Mouse (Mus musculus): Measurements from ENCODE around the gene Muc3a.

Muc3a gene

DNA sequence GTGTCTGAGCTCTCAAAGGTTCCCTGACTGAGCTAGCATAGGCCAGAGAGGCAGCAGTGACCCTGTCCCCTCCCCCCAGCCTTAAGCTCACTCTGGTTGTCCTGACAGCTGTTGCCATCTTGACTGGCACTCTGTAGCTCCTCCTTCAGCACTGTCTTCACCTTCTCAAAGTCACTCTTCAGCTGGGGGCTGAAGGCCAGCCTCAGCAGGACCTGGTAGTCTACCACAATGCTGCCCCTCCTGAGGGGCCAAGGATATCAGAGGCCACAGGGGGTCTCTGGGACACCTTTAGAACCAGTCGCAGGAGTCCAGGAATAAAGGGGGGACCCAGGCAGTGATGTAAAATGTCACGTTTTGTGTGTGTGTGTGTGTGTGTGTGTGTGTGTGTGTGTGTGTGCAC, at the start of gene Muc3a:
TSS of gene Muc3a (minus strand) at position 101 of the 400 bp plus-strand sequence.
- DNase-seq (ENCODE audit: low spot score), result no peak

- DNase-seq (ENCODE audit: low spot score), result no peak
These were observed 917 bp downstream of the Muc3a start for GRCm38 (mm10) chr5:137211114-137211829.

DNA sequence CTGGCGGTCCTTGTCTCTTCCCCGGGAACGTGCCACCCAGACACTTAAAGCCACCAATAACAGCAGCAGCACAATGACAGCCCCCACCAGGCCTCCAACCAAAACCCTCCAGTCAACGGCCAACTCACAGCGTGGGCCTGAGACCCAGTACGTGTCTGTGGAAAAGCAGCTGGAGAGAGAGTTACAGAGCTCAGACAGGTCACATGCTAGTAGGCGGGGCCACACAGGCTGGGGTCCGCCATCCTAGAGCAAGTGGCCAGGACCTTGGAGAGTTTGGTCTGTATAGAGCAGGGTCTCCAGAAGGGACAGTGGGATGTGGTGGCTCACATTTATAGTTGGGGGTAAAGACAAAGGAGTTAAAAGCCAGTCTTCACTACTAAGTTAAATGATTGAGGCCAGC, 1.5 kb downstream of the Muc3a start:
- no peak for DNase-seq (ENCODE audit: low spot score)

DNA sequence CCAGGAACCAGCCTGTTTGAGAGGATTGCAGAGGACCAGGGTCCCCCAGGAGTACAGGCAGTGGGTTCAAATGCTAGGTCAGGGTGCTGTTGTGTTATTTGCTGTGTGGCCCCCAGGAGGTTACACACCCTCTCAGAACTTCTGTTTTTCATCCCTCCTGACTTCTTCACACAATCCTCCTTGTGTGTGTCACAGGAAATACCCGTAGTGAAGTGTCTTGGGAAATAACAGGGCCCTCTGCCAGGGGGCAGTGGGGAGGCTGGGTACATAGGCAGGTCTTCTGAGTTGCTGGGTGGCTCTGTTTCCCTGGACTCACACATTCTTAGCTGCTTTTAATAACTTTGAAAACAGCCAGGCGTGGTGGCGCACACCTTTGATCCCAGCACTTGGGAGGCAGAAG, 6.9 kb downstream of the Muc3a start:
- no peak for DNase-seq (ENCODE audit: low spot score)

DNA sequence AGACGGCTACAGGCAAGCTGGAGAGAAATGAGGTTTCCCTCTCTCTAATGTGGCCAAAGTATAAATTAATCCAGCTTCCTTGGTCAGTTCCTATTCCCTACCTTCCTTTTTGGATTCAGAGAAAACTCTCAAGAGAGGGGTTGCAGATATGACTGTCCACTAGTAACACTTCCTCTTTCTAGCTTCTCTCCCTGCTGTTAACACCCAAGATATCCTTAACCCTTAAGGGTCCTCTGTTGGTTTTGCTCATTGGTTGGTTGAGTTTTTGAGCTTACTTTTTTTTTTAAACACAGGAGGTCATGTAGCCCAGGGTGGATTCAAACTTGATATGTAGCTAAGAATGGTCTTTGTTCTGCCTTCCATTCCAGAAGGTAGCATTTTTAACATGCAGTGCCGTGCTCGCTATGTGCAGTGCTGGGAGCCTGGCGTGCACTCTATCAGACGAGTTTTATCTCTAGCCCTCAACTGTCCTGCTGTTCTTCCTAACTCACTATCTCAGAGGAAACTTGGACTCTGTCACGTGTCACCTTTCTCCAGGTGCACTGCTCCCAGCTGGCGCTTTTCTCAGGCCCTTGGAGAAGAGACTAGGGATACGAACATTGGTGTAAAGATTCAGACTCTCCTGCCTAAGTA, 17.6 kb downstream of the Muc3a start:
- DNase-seq (ENCODE audit: low spot score), result no peak

DNA sequence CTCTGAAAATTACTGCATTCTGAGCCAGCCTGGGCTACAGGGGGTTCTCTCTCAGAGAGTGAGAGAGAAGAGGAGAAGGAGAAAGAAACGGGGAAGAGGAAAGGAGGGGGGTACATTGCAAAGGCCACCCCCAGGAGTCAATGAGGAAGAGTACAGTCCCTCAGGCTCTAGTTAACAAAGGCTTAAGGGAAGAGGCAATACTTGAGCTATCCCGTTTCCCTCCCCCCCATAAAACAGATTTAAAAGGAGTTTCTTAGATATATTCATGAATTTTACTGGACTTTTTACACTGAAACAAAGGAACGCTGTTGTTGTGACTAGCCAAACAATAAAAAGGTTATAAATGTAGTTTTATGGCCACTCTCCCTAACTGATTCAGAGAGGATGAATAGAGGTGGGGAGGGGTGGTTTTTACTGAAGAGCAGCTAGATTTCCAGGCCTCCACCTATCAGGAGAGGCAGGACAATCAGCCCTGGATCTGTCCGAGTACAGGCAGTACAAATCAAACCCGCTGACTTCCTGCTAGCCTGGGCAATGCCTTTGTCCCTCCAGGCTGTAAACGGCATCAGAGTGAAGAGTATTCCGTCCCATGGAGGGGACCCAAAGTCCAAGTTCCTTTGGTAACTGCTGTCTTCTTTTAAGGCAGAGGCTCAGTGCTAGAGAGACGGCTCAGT, 18.8 kb downstream of the Muc3a start:
- DNase-seq (ENCODE audit: low spot score), result no peak

DNA sequence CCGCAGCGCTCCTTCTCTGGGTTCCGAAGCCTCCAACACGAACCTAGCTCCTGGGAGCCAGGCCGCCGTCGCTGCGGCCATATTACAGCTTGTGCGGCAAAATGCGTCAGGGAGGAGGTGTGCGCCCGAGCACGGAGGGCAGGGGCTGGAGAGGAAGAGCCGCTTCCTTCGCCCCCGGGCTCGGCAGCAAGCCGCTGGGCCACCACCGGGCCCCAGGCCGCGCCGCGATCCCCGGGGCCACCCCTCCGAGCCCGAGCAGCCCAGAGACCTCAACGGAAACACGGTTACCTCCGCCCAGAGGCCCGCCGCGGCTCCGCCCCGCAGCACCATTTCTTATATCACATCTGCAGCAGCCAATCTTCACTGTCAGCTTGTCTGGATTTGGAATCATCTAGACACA, 22.9 kb downstream of the Muc3a start:
- no peak for DNase-seq (ENCODE audit: low spot score)

DNA sequence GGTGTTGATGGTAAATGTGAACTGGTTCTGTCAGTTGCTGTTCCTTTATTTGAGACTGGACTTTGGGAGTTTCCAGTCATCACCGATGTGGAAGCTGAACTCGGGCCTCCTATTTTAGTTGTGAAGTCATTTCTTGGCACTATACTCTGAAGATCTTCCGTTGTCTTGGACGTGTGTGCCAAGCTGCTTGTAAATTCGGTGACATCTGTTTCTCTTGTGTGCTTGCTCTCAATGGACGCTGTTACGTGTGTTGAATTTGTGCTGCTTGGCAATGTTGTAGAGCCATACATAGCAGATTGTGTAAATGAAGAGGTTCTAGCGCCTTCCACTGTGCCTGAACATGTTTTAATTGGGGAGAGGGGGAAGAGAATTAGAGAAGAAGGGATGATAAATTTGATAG, 26.8 kb downstream of the Muc3a start:
- no peak for DNase-seq (ENCODE audit: low spot score)

GRCm38 (mm10) chr5:137179646-137180374, 32.4 kb downstream of the Muc3a start:
- no peak for DNase-seq (ENCODE audit: low spot score)

- no peak for DNase-seq (ENCODE audit: low spot score)
These were observed 38.2 kb downstream of the Muc3a start for GRCm38 (mm10) chr5:137173967-137174366.

DNA sequence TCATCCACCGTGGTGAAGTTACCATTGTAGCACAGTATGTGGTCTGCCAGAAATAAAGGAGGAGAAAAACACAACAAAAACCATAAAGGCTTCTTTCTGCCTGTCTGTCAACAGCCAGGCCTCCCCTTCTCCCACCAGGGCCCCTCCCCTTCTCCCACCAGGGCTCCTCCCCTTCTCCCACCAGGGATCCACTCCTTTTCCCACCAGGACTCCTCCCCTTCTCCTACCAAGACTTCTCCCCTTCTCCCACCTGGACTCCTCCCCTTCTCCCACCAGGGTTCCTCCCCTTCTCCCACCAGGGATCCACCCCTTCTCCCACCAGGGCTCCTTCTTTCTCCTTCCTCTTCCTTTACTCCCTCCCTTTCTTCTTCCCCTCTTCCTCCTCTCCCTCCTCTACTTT, 39.6 kb downstream of the Muc3a start:
- DNase-seq (ENCODE audit: low spot score), result no peak

DNA sequence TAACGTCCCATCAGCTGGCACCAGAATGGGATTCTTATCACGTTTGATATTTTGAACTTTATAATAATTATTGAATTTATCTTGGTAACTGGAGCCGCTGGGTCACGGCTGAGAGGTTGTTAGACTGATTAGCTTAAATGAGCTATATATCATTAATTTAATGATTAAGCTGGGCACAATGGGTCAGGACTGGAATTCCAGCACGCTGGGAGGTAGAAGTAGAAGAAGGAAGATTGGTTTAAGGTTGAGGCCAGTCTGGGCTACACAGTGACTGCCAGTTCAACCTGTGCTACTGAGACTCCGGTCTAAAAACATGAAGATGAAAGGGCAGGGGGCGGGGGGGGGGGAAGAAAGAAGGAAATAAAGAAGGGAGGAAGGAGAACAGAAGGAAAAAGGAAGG, 40.7 kb downstream of the Muc3a start:
- DNase-seq (ENCODE audit: low spot score), result no peak

- DNase-seq (ENCODE audit: low spot score), result no peak
These were observed 41.3 kb downstream of the Muc3a start for GRCm38 (mm10) chr5:137170836-137171380.

GRCm38 (mm10) chr5:137167539-137167938, 44.6 kb downstream of the Muc3a start:
- no peak for DNase-seq (ENCODE audit: low spot score)

DNA sequence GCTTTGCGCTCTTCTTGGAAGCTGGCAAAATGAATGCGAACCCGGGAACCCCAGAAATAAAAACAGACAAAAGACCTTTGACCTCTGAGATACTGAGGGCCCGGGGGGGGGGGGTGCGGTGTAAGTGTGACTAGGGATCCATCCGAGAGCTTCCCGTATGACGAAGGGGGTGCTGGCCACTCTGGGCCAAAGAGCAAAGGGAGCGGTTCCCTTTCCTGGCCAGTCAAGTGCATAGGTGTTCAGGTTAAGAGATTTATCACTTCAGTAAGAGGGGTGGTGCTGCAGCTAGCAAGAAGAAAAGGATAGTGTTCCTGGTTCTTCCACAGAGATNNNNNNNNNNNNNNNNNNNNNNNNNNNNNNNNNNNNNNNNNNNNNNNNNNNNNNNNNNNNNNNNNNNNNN, 46.2 kb downstream of the Muc3a start:
- no peak for DNase-seq (ENCODE audit: low spot score)

- no peak for DNase-seq (ENCODE audit: low spot score)
These were observed 50.3 kb downstream of the Muc3a start for GRCm38 (mm10) chr5:137161853-137162252.

GRCm38 (mm10) chr5:137159461-137159860, 52.7 kb downstream of the Muc3a start:
- no peak for DNase-seq (ENCODE audit: low spot score)

Measured in urinary bladder, postnatal 10 days (tissue).